Mouse (Mus musculus) left cerebral cortex, postnatal 14 days (tissue): Measurements from ENCODE around the gene Auts2. TPM values are rescaled to one million over a fixed set of nuclear protein-coding genes. Genes with fewer than 3 reads are reported as not detected.

Experiments
- DNase-seq, 2 experiments: peaks; one replicate each; pipeline ENCODE4 v3.0.0; 2021 to 2022; ENCODE audit warnings: low spot score in 2 of 2, mixed read lengths in 1 of 2
- intact Hi-C: fragments of 180-260 bp; cut with DNase I; formaldehyde crosslinking; loops from one replicate; pipeline ENCODE4 v1.15.1; 2025
- total RNA-seq, 2 experiments: library from RNA; stranded (reverse); gene quantifications; 2 replicates each; pipeline ENCODE4 v1.2.3; 2021

The Auts2 gene
- total RNA-seq, 2 experiments from 2014 or later = 88.7 to 96.9 TPM

DNA sequence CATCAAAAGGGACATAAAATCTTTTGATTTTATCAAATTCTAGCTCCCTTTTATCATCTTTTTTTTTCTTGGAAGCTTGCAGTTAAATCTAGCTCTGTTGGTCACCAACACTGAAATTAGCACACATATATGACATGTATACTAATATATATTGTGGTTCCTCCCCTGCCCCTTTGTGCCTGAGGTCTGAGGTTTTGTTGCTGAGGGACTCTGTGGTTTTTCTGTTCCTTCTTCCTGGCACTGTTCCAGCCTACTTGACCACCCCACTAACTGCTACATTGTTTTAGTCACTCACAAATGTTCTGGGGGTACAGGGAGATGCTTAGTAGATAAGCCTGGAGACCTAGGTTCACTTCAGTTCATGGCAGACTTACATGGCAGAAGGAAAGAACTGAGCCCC is 192.0 kb downstream of the Auts2 start:
- intact Hi-C loops = no loop called here
- DNase-seq = no peak

DNA sequence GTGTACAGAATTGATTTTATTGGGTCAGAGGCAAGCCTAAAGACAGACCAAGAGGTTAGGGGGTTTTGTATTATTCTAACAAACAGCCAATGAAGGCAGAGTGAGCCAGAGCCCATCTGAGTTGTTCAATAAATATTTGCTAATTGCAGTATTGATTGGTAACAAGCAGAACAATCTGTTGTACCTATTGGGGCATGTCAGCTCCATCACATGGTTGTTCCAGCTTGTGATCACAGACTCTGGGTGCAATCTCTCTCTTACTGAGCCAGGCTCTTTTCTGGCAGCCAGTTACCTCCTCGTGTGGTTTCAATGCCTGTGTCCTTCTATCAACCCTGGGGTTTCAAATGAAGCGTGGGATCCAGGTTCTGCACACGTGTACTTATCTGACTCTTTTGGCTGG is 201.8 kb downstream of the Auts2 start:
- no peak for DNase-seq
- intact Hi-C loops = no loop called here

DNA sequence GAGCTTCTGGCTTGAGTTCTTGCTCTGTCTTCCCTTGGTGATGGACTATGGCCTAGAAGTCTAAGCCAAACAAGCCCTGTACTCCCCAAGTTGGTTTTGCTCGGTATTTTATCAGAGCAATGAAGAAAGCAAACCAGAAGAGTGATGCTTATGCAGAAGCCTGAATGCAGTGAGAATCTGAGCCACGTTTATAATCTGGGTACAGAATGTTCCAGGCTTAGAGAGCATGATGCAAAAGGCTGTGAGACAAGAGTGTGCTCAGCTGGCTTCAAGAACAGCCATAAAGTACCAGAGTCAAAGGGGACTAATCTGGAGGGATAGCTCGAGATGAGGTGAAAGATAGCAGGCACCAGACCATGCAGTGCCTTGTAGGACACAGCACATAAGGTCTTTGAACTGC is 205.5 kb downstream of the Auts2 start:
- intact Hi-C loops = no loop called here
- peak in 1 of 2 experiments; percentile 23 for DNase-seq

DNA sequence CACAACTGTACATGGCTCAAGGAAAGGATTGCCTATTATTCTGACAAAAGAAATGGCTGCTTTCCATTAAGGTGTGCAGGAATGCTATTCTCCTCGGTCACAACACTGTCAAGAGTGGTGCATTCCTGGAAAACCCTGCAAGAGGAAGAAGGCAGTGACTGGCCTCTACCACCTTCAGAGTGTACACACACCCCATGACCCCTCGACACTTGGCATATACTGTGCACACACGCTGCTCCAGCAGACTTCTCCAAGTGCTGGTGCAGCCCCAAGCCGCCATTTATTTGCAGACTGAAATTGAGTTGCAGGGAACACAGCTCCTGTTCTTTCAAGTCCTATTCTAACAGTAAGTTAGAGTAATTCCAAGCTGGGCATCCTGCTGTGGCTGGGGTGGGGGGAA is 207.4 kb downstream of the Auts2 start:
- no peak for DNase-seq
- intact Hi-C loops = no loop called here

DNA sequence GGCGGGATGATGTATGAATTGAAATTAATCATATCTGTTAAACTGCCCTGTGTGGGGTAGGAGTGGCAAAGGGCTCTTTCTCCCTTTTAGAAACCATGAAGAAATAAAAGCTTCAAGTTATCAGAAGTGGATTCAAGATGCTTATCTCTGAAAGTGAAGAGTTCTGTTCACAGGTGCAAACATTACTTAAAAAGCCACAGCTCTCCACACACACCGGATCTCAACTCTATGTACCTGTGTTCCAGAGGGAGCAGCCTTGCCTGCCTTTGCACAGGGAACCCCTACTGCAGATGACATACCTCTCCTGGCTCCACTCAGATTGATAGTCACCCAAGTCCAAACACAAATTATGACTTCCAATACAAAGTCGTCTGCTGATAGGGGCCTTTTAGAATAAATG is 208.3 kb downstream of the Auts2 start:
- intact Hi-C loops = no loop called here
- no peak for DNase-seq

DNA sequence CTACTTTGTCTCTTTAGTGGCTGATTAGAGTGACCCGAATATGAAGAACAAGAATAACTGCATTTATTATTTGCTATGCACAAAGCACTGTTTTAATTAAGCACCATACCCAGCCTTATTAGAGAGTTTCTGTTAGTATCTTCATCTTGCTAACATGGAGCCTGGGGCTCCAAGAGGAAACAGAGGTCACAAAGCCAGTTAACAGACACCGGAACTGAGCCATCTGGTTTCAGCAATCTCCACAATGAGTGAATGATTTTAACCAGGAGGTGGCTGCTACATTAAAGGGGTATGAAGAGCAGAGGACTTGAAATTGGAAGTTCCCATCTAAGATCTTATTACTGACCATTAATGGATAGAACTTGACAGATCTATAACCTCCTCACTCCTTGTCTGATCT is 209.4 kb downstream of the Auts2 start:
- intact Hi-C loops = no loop called here
- no peak for DNase-seq

DNA sequence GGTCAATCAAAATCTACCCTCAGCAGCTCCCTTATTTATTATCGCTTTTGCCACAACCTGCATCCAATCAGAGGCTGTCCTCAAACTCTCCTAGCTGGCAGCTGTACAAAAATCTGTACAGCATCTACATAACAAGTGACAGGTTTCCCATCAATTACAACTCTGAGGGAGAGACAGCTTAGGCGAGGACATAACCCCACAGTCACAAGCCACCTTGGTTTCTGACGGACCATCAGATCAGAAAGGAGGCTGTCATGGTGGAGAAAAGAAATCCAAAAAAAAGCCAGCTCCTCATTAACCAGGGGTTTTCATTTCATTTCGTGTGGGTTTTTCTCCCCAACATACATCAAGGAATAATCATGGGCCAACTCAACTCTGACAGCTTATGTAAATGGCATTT is 210.6 kb downstream of the Auts2 start:
- intact Hi-C loops = no loop called here
- no peak for DNase-seq

DNA sequence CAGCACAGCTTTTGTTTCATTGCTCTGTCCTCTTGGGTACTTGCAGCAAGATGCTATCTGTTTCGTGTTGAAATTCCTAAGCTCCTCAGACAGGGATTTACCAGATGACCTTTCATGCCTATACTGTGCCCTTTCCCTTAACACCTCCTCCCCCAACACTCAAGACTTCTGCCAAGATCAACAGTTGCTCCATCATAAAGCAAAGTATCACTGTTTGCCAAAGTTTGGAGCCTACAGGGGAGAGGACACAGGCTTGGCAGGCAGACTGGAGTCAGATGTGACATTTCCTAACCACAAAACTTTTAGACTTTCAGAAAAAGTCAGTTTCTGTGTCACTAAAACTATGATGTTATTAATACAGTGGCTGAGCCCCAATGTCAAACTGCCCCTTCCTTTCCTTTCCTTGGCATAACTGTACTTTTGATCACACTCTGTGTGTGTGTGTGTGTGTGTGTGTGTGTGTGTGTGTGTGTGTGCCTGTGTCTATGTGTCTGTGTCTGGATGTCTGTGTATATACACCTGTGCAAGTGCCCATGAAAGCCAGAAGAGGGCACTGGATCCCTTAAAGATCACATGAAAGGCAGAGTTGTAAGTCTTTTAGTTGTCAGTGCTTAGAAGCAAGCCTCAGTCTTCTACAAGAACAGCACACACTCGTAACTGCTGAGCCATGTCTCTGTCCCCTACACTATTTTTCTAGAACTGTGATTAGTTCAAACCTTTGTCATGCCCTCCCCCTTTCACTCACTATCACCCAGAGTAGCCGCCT is 213.8 kb downstream of the Auts2 start:
- intact Hi-C loops = no loop called here
- DNase-seq = no peak

DNA sequence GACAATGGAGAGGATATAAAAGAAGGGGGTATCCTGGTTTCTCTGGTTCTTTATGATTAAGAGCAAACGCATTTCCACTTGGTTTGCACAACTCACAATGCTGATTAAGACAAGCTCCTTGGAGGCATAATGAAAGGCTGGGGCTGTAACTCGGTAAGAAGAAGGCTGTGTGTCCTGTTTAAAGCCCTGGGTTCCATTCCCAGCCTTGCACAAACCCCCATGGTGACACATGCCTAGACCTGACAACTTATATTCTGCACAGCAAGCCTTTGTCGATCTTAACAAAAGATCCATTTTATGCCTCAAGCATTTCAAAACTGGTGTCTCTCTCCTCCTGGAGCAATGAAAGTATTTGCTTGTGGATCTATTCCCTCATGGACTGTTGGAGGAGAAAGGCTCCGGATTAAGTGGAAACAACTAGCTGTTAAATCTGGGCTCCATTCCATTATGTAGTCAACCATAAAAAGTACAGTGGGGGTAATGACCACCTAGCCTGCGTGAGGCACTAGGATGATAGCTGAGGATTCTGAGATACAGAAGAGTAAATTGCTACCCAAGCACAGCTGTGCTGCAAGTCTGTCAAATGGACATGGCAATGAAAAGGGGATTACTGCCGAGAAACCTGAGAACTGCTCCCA is 218.8 kb downstream of the Auts2 start:
- DNase-seq = no peak
- intact Hi-C loops = no loop called here

DNA sequence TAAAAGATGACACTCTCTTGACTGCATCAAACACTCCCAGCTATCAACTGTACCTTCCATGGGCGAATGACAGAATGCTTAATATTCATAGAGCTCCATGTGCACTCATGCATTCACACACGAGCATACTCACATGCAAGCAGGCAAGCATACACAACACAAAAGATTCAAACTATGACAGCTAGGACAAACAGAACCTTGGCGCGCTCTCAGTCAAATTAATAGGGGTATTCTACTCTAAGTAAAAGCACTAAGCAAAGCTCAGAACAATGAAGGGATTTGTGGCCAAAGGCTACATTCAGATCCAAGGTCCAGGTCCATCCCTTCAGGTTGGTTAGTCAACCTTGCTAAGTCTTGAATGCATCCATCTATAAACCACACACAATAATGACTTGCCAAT is 219.5 kb downstream of the Auts2 start:
- intact Hi-C loops = no loop called here

DNA sequence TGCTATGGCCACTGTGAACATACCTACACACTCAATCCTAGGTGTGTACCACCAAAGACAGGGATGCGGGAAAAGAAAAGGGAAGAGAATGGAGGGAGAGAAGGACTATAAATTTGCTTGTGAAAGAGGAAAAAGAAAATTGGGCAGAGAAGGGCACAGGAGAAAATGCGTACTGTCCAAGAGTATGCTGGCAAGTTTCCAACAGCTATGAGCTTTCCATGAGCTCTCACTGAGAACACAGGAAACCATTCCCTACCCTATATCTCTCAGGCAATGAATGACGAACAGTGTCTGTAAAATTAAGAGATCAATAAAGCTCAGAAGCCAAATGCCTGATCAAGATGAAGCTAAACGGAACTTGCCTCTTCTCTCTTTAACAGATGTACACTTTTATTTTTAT is 220.2 kb downstream of the Auts2 start:
- DNase-seq = no peak
- intact Hi-C loops = no loop called here

More for the DNA sequence above, 219.5 kb downstream of the Auts2 start:
- DNase-seq = no peak

DNA sequence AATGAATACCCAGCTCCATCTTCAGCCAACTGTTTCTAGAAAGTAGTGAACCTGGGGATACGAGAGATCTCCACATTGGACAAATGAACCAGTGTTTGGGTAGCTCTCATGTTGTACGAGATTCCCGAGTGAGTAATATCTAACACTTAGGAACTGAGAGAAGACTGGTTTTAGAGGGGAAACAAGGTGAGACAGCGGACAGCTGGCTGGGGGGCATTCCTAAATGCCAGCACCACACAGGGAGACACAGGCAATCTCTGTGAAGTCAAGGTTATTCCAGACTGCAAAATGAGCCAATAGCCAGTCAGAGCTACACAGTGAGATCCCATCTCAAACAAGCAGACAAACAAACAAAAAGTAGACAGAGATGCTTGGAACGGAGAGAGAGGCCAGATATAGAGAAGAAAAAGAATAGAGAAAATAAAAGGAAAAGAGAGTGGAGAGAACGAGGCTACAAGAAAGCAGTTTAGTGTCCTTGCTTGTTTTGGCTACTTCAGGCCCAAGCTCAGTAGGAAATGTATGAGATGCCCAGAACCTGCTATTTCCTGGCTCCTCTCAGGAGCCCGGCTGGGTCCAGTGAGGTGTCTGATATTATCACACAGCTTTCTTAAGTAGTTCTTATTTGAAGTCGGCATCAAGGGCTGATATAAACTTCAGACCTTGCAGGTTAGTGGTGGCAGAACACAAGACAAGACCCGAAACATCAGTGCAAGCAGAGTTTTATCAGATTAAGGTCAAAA is 224.9 kb downstream of the Auts2 start:
- no peak for DNase-seq
- intact Hi-C loops = no loop called here

DNA sequence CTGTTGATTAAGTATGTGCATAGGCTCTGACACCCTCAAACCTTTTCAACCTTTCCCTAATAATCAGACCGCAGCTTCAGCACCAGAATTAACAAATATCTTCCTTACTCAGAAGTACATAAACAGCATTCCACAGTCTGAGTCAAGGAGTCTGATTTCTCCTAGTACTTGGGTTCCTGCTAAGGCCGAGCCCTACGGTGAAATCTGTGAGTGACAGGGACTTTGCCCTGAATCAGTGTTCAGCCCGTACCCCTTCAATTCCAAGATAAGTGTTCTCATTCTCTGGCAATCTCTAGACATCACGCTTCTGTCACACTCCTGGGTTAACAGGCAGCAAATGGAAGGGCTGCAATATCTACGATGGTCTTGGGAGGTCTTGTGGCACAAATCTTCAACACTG is 226.2 kb downstream of the Auts2 start:
- intact Hi-C loops = no loop called here
- no peak for DNase-seq

DNA sequence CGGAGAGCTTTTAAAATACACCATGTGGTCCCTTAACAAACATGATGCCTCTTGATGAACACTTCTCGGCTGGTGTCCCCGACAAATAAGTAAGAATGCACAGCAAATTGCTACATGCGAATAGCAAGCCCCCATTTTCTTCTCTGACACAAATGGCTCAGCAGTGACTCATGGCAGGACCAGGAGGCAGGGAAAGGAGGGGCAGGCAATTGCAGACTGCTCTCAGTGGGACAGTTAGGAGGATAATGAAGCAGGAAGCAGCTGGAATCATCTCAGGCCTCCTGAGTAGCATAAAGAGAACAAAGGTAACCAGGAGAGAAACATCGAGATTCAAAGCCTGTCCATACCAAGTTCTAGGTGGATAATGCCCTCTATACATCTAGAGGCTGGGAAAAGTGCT is 228.8 kb downstream of the Auts2 start:
- intact Hi-C loops = no loop called here
- DNase-seq = no peak

DNA sequence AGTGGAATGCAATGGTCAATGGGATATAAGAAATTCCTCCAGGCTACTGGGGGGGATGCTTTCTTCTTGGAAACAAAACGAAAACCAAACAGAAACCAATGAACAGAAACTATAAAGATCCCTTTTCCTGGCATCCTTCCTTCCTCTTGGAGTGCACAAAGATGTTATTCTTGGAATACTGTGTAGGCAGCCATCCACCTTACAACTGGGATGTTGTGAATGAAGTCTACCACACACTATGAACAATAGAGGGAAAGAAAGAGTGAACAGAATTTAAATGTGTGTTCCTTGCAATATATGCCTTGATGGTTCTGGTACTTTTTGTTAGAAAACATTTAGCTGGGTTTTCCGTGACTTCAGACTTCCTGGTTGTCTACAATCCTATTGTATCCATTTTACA is 236.1 kb downstream of the Auts2 start:
- intact Hi-C loops = no loop called here
- no peak for DNase-seq

DNA sequence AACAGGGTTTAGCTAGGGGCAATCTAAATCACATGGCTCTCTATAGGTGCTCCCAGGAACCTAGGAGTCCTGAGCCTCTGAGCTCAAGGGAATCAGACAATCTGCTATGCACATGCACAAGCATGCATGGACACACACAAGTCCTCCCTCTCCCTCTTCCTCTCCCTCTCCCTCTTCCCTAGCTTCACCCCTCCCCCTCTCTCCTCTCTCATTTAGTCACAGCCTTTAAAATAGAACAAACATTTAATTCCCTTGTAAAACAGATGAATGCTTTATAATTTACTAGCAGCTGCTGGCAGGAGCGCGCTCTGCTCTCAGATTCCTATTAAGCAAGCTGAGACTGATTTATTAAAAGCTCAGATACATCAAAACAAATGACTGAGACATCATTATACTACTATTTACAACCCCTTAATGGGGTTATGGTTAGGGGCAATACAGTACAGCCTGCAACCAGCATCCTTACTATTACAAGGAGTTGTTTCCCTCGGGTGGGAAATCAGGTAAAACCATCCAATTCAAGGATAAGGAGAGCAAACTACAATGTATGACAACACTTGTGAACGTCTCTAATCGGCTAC is 237.7 kb downstream of the Auts2 start:
- intact Hi-C loops = no loop called here
- no peak for DNase-seq

DNA sequence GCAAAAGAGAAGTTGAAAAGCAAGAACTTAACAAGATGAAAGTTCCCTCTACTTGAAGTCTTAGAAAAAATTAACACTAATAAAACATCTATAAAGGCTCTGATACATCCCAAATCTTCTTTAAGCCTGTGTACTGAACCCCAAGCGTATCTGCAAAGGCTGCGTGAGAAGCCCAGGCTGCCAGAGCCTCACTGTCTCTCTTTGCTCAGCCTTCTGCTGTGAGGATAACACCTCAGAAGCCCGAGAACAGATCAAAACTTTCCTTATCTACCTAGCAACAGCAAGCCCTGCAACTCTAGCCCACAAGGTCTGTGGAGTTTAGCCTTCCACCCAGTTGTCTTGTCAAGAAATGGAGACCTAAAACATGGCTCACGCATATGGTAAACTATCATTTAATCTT is 240.4 kb downstream of the Auts2 start:
- no peak for DNase-seq
- intact Hi-C loops = no loop called here

DNA sequence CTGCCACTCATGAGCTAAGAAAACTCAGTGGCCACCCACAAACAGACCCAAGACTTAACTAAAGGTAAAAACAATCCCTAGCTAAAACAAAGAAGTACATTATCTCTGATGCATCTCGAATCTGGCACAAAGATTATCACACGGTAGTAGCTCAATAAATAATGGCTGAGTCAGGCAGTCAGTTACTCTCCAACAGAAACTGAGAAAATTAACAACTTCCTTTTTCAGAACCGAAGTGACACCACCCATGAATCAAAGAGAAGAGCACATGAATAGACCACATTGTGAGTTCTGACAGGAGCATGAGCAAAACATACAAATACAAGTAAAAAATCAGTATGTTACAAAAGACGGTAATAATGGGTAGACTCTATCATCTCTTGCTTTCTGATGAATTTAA is 242.3 kb downstream of the Auts2 start:
- intact Hi-C loops = no loop called here

DNA sequence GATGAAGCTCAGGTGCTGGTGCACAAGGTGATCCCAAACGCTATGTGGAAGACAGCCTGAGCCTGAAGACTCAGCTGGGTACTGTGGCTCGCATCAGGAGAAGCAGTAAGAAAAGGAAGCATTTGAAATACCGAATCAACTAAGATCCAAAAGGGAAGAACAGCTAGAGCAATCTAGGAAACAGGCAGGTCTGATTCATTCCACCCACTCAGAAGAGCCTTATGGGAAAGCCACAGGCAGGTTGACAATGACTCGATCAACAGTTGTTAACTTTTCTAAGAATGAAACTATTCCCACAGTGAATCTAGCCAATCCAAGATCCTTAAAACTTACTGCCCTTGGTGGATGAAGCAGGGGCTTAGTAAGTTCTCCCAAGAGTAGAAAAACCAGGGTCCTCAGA is 243.4 kb downstream of the Auts2 start:
- intact Hi-C loops = no loop called here
- peak; percentile 15 to 19 for DNase-seq

More for the DNA sequence above, 242.3 kb downstream of the Auts2 start:
- no peak for DNase-seq

DNA sequence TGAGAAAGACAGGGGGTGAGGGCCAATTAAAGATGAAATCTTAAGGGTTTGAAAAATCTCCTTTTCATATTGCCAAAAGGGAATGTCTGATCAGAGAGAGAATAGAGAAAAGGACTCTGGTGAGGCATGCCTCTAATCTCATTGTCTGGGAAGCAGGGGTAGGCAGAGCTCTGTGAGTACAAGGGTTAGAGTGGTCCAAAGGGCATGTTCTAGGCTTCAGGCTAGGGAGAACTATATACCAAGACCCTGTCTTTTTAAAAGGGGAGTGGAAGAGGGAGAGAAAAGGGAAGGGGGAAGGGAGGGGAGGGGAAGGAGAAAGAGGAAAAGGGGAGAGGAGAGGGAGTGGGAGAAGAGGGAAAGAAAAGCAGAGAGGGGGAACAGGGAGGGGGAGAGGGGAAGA is 244.1 kb downstream of the Auts2 start:
- intact Hi-C loops = no loop called here
- no peak for DNase-seq
